Mouse (Mus musculus): ENCODE results near the gene Il4i1.

- no peak for TF ChIP-seq POLR2A (IDR thresholded peaks at IDR 0.05; ENCODE audit: insufficient read depth, low read length)
- TF ChIP-seq EP300 (IDR thresholded peaks at IDR 0.05; ENCODE audit: insufficient read depth, low read depth, low read length), result no peak
Measured at GRCm38 (mm10) chr7:44859896-44860295, 43.7 kb downstream of the Il4i1 start.

All from ES-Bruce4 (cell line).